Mouse (Mus musculus) retina, postnatal 7 days (tissue): Measurements from ENCODE around the gene Tdp1.
A peak's percentile ranks its signal among the peaks of the same experiment; 100 is the strongest.
"Not testable (repeated sequence)": the region's sequence is repeated elsewhere in the genome, so short reads cannot be mapped to it uniquely, and the experiment has no call there.

ENCODE experiments used
- DNase-seq: peaks from one replicate; pipeline ENCODE4 v3.0.0-alpha.2; 2012; ENCODE audit warnings: low read depth, low spot score

Tdp1 gene

DNA sequence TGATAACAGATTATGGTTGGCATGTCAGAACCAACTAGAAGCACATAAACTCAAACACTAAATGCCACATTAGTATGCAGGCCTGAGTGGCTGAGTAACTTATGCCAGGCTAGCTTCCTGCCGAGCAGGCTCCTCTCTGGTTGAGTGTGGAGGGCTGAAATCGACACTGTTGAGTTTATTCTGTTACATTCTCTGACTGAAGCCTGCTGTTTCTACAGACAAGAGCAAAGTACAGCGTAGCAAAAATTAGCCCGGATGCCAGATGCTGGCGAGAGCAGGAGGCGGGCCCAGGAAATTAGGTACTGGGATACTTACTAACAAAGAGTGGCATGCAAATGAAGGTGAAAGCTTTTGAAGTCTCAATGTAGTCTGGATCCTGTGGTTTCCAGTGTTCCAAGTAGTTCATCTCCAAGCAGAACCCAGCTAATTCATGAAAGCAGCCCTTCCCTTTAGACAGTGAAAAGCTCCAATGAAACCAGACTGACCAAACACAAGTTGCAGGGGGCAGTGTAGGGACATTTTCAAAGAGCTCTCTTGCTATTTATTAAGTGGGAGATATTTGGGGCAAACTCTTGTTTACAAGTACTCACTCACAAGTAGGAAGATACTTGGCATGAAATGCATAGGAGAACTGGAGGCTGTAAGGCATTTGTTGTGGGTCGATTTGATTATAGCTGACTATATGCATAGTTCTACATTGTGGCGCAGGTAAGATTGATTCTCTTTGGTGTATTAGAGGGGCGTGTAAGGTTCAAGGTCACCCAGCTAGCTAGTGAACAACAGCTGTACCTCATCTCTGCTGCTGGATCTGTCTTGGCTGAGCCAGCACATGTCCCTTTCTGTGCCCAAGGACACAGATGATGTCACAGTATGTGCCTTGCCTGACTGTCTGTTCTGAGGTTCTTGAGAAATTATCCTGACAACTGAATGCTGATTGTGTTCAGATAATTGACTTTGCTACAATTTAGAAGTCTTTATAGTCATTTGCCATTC lies 74.0 kb downstream of the Tdp1 start:
- DNase-seq, result no peak

DNA sequence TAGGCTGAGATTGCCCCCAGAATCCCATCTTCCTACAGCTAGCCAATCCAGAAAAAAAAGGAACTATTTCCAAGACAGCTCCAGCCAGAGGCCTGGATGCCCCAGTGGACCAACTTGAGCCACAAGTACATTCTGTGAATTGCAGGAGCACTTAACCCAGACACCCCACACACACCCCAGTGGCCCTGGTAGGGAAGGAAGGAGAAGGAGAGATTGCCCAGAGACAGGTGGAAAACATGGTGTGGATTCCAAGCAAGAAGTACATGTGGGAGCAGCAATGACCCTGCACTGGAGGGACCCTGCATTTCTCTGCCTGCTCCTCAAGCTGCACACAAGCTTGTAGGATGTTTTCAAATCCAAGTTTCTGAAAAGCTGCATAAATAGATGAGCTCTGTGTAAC lies 75.0 kb downstream of the Tdp1 start:
- no peak for DNase-seq

DNA sequence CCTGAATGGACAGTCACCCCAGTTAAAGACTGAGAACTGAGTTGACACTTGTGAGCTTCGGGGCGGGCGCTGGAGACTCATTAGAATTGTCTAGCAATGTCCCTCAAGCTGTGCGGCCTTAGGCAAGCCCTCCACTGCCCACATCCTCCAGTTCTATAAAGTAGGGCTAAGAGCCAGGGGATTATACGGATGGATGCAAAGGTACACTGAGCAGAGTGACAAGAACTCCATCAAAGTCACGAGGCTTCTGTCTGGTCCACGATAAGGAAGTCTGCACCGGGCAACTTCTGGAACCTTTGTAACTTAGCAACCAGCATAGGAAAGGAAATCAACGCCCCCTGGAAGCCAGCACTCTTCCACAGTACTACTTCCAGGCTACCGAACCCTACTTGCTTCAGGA lies 75.6 kb downstream of the Tdp1 start:
- no peak for DNase-seq

DNA sequence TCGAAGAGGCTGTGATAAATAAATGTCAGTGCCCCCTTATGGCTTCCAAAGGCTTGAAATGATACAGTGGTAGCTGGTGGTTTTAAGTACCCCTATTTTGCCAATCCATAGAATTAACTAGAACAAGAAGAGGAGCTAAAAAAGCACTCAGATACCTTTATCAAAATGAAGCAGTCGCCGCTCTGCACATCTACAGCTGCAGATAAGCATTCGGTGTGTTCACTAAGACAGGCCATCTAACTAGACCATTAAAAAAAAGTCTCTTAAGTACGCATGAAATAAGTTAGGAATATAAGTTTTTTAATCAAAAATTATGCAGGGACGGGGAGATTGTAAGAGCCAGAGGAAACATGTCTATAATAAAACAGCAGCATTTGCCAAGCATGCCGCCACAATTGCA lies 76.4 kb downstream of the Tdp1 start:
- DNase-seq, result no peak

DNA sequence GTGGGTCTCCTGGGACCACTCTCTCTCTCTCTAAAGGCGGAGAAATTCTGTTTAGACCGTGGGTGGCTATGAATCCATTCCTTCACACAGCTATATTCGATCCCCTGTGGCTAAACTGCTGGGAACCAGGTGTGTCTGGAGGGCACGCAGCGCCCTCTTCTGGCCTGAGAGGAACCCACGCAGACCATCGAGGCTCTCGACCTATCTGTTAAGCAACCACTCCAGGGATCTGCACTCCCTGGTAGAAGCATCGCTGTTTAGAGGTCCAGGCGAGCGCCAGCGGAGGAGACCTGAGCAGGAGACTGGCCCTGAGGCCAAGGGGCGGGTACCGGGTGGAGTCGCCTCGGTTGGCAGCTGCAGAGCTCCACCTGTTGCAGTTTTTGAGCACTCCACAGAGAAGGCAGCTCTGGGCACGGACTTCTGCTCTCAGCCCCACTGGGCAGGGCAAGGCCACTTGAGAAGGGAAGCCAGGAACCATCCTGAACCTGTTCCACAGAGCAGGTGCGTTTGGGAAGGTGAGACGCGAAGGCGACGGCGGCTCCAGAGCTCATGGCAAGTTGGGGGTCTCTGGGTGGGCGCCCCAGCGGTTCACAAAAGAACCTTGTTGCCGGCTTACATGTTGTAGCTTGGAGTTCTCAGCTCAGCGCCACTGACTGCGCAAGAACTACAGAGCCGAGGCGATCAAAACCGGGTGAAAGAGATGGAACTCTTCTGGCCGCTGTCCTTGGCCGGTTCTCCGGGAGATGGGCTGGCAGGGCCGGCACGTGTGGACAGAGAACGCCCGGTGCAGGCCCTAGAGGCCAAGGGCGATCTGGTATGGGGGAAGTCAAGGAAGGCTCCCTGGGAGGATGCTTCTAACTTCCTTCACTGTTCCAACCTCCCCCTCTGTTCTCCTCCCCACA lies 80.2 kb downstream of the Tdp1 start, which contains the start of gene Kcnk13:
Gene Kcnk13, plus strand, starts transcription at position 199 of the 902 bp plus-strand sequence.
- peak; percentile 49 for DNase-seq

DNA sequence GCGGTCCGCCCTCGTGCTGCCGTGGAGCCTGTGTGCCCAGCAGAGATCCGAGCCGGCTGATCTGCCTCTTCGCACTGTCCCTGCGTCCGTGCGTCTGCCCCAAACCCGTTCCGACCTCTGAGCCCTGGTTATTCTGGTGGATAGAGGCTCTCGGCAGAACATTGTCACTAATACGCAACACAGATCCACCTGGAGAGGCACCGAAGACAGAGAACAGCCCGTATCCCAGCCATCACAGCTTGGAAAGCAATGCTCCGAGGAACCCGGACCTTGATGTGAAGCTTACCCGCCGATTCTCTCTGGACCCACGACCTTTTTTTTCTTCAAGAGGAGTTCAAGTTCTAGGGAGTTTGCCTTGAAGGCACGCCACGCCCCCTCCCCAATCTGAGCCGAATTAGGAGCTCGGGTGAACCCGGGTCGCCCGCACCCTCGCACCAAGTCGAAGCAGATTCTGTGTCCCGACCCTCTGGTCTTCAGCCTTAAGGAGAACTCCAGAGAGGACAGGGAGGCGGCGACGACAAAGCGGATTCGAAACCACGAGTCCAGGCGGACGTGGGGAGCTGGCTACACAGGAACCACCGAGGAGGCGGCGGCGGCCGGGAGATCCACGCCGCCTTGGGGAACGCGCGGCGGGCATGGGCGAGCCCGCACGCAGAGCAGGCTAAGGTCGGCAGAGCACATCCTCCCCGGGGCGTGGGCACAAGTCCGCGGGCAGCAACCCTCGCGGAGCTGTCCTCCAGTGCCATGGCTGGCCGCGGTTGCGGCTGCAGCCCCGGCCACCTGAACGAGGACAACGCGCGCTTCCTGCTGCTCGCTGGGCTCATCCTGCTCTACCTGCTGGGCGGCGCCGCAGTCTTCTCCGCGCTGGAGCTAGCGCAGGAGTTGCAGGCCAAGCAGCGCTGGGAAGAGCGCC lies 81.1 kb downstream of the Tdp1 start:
- no peak for DNase-seq

DNA sequence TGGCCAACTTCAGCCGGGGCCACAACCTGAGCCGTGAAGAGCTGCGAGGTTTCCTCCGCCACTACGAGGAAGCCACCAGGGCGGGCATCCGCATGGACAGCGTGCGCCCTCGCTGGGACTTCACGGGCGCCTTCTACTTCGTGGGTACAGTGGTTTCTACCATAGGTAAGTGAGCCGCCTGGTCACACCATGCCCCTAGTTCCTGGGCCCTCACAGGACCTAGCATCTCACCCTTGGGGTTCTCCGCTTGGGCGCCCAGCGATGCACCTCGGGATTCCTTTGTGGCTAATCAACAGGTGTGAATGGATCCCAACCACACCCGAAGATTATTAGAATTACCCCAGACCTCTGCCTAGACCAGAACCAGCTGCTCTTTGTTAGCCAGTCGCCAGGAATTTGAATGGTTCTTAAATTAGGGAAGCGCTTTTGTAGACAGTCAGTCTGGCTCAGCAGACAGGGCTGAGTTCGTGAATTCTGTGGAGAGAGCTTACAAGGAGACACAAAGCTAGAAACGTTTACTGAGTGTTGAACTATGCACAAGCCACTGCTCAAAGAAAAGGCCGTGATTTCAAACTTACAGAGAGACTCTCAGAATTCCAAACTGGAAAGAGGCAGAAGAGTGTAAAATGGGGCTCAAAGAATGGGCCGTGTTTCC lies 81.9 kb downstream of the Tdp1 start:
- no peak for DNase-seq

DNA sequence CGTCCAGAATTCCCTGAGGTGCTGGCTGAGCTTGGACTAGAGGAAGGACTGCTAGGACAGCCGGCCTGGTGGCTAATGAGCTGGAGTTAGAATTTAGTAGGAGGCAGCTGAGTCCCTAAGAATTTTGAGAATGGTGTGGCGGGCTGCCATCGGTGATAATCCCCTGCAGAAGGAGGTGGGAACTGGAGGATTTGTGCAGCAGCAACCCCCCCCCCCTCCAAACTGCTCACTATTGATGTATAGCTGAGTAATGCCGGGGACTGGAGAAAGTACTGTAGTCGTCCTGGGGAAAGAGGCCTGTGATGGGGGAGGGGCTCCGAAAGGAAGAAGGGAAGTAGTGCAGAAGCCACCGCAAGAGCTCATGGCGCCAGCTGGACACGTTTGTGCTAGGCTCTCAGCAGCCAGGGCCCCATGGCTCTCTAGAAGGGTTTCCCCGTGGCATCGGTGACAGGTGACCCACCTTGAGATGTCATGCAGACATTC lies 82.6 kb downstream of the Tdp1 start:
- DNase-seq, result no peak

DNA sequence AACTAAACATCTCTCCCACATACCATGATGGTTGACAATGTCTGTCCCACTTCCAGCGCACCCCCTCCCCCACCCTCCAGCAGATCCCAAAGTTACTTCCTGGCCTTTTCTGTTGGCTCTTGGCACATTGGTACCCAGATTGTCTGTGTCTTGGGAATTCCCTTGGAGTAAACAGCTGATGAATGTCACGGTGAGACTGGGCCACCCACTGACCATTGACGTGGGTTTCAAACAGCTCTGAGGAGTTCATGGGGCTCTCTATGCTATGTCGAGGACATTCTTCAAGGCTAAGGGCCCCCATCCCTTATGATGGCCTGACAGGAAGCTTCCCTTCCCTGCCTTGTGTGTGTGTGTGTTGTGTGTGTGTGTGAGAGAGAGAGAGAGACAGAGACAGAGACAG lies 85.6 kb downstream of the Tdp1 start:
- no peak for DNase-seq

DNA sequence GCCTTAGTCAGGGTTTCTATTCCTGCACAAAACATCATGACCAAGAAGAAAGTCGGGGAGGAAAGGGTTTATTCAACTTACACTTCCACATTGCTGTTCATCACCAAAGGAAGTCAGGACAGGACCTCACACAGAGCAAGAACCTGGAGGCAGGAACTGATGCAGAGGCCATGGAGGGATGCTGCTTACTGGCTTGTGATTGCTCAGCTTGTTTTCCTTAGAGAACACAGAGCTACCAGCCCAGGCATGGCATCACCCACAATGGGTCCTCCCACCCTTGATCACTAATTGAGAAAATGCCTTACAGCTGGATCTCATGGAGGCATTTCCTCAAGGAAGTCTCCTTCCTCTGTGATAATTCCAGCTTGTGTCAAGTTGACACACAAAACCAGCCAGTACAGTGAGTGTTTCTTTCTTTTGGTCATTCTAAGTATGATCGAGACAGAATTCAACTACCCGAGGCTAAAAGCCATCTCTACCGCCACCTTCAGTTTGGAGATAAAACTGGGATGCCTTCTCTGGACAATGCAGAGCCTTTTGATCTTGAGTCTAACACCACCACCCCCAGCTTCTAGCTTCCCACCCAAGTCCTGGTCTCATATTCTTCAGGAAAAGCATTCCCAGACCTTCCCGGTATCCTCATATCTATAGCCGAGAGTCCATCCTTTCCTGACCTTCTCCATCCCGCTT lies 87.0 kb downstream of the Tdp1 start:
- not testable (repeated sequence) for DNase-seq

DNA sequence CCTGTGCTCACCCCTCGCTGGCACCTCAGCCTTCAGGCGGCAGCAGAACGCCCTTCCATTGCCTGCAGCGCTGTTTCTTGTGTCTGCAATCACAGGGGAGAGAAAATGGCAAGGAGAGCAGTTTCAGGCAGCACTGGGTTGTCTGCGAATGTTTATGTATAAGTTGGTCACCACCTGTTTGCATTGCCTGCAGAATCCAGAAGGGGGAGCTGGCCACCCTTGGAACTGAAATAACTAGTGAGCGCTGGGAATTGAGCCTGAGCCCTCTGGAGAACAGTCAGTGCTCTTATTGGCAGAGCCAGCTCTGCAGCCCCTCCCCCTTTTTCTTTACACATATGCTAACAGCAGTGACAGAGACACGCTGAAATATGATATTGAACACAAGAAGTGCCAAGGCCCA lies 88.5 kb downstream of the Tdp1 start:
- no peak for DNase-seq

DNA sequence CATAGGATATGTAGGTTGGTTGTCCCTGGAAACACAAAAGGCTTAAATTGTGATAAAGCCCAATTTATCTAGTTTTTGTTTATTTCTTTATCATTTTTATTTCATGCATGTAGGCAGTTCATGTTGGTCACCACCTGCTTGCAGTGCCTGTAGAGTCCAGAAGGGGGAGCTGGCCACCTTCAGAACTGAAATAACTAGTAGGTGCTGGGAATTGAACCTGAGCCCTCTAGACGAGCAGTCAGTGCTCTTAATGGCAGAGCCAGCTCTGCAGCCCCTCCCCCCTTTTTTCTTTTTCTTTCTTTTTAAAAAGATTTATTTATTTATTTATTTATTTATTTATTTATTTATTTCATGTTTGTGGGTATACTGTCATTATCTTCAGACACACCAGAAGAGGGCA lies 89.3 kb downstream of the Tdp1 start:
- no peak for DNase-seq

DNA sequence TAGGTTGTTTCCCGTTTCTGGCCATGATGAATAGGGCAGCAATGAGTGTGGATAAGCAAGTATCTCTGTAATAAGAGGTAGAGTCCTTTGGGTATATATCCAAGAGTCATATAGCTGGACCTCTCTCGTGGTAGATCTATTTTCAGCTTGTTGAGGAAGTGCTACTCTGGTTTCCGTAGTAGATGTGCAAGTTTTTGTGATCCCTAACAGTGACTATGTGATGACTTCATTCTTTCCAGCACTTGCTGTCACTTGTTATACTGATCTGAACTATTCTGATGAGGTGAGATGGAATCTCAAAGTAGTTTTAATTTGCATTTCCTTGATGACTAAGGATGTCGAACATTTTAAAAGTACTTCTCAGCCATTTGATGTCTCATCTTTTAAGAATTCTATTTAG lies 95.2 kb downstream of the Tdp1 start:
- no peak for DNase-seq

DNA sequence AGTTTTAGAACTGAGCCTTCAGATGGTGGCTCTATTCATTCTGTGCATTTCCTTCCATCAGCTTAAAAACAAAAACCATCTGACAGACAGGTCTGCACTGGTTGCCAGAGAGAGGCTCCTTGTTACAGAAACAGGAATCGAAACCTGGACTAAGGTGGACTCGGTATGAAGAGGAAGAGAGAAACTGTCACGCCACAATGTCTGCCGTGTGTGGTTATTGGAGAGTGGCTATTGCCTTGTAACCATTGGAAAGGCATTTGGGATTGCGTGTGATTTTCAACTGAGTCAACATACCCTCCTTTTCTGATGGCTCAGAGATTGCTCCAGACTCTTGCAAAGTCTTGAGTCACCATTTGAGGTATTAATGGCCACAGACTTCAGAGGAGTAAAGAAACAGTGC lies 102.5 kb downstream of the Tdp1 start:
- no peak for DNase-seq

DNA sequence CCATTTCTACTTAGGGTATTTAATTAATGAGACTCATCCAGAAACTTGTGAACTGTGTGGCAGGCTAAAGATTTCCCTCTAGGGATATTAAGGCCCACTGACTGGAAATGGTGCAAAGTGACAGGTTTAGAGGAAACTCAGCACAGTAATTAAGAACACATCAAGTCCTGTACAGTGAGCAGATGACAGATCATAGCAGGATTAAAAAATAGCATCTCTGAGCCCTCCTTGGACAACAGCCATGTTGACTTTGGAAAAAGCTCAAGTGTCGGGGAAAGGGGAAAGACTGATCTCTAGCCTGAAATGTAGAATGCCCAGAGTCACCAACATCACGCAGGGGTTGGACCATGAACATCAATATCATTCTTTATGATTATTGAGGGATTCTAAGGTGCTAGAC lies 103.8 kb downstream of the Tdp1 start:
- no peak for DNase-seq

DNA sequence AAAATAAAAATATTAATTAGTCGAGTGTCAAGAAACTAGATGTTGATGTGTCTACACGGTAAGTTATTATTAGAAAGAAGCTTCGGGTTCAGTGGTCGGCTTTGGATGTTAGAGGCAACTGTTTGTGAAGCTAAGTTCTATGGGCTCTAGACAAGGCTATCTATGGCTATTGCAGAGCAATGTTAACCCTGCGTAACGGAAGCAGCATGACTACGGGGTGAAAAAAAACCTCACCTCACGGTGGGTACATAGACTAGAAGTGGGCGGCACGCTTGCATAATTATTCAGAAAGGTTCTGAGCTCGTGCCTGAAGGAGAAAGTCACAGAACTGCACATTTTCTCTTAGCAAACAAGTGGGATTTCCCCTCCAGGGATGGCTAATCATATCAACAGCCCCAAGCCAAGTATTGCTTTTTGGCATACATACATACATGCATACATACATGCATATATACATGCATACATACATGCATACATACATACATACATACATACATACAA lies 108.1 kb downstream of the Tdp1 start:
- no peak for DNase-seq

DNA sequence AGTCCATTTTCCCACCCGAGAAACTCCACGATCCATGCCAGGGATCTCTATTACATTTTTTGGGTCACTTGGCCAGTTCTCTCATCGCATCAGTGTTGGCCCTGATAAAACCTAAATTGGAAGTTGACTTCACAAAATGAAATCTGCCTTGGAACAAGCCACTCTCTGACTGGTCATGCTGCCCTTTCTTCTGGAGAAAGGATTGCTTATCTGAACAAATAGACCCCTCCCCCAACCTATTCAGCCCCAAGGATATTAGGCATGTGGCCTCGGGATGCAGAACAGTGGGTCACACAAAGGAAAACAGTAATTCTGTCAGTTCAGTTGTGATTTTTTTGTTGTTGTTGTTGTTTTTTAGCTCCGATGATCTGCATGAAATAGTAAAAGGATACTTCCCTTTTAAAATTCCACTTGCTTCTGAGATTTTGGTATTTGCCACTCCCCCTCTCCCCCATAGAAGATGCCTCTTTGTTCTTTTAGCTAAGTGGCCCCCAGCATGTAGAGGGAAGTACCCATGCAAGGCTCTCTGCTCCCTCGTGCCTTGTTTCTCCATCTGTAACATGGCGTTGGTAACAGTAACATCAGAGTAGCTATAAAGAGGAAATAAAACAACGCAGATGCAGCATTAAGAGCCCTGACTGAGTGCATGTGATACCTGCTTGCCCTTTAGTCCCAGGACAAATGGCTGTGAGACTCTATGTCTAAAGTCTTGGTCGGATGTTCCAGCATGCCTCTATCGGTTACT lies 109.0 kb downstream of the Tdp1 start:
- DNase-seq, result no peak

DNA sequence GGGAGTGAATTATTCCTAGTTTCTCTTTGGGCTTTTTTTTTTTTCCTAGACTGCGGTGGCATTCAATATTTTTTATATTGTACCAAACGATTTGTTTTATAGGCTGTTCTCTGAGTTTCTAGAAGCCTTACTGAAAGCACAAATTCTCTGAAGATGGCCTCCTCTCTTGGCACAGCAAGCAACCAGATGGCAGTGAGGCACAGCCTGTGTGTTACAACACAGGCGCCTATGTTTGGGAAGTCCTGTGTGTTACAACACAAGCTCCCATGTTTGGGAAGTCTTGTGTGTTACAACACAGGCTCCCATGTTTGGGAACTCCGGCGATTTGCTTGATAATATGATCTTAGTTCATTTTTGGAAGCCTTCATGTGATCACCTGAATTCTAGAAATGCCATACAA lies 111.6 kb downstream of the Tdp1 start:
- no peak for DNase-seq

DNA sequence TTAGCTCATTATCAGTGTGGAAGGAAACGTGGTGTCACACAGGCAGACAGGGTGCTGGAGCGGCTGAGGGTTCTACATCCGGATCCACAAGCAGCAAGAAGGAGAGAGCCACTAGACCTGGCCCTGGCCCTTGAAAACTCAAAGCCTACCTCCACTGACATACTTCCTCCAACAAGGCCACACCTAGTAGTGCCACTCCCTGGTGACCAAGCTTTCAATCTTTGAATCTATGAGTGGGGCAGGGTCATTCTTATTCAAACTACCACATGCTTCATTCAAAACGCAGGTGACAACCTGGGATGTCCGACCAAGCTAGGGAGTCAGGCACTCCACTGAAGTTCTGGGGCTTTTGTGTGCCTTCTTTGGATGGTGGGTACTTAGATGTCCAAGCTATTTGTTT lies 115.4 kb downstream of the Tdp1 start:
- DNase-seq, result no peak
